Mouse (Mus musculus) kidney, adult 2 months (tissue): ENCODE measurements at regions not wholly inside any gene's neighbourhood (a gene's known extent, or its start where the extent isn't known, plus 50 kb on each side); places are given as distances from the start of the nearest gene placed in this dataset.
A peak's percentile ranks its signal among the peaks of the same experiment; 100 is the strongest.

Experiments
- DNase-seq: peaks from one replicate; pipeline ENCODE4 v3.0.0; 2021
- H3K27ac ChIP-seq: fragments of 200-500 bp; 2 replicates; pipeline ENCODE4 v1.5.1; 2012; ENCODE audit warnings: low read depth, low read length, control low read depth, inconsistent platforms; ENCODE audit not compliant: insufficient read depth
- H3K27me3 ChIP-seq: fragments of 200-500 bp; replicated peaks from 2 replicates; pipeline ENCODE4 v1.6.1; 2012; ENCODE audit warnings: mild to moderate bottlenecking, moderate library complexity, low read length, inconsistent platforms; ENCODE audit not compliant: control insufficient read depth, insufficient read depth
- H3K36me3 ChIP-seq: fragments of 200-500 bp; 2 replicates; pipeline ENCODE4 v1.6.1; 2012; ENCODE audit warnings: mild to moderate bottlenecking, moderate library complexity, low read length, inconsistent platforms; ENCODE audit not compliant: control insufficient read depth, insufficient read depth
- H3K4me1 ChIP-seq: fragments of 200-500 bp; 2 replicates; pipeline ENCODE4 v1.6.1; 2011; ENCODE audit warnings: low read length; ENCODE audit not compliant: control insufficient read depth, insufficient read depth
- H3K4me3 ChIP-seq: fragments of 200-500 bp; 2 replicates; pipeline ENCODE4 v1.5.1; 2011; ENCODE audit warnings: mild to moderate bottlenecking, low read depth, low read length, control low read depth; ENCODE audit not compliant: insufficient read depth
- CTCF ChIP-seq: fragments of 200-500 bp; conservative IDR thresholded peaks from 2 replicates; pipeline ENCODE4 v1.5.1; 2011; ENCODE audit warnings: low read depth, mild to moderate bottlenecking, control low read depth, low read length, moderate library complexity, mixed read lengths; ENCODE audit not compliant: insufficient read depth, insufficient read length
- POLR2A ChIP-seq: fragments of 200-500 bp; IDR thresholded peaks from one replicate; pipeline ENCODE4 v1.6.1; 2011; ENCODE audit warnings: low read depth, low read length, control low read depth
- WGBS: fragments of 180-500 bp; shearing (Covaris S2); methylation state at CpG from one replicate; pipeline ENCODE4 v1.1.7; 2018; 5-methylcytosine and 5-hydroxymethylcytosine counted together

GRCm38 (mm10) chr1:61302570-61303071 is 324.9 kb downstream of the Icos start:
- H3K36me3 ChIP-seq = no peaks in the 10 kb centered on the region
- H3K4me3 ChIP-seq = no peak overlapping the region
- H3K27ac ChIP-seq = no peak overlapping the region
- 88% methylated on average over 8 of the region's 8 CpGs for WGBS
- no peak for TF ChIP-seq POLR2A
- no peaks in the 10 kb centered on the region; the same call in 1 of the 2 replicates for H3K27me3 ChIP-seq
- no peaks in the 10 kb centered on the region for H3K4me1 ChIP-seq
- no peak for DNase-seq

DNA sequence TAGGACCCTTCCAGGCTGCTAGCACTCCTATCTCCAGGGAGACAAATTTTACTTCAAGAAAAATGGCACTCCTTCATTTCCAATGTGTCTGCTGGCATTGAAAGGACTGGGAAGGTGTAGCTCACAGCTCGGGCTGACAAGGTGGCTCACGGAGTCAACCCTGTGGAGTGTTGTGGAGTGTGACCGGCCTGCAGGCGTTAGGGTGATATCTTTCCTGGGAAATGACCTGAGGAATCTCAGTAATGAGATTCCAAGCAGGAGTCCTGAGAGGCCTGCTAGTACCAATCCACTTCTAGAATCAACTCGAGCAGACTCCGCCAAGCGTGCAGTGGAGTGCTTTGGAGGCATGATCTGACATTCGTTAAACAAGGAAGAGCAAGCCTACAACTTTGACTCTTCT is 328.6 kb downstream of the Icos start:
- 63% methylated on average over 8 of the region's 8 CpGs for WGBS
- H3K27me3 ChIP-seq = no peaks in the 10 kb centered on the region; the same call in 1 of the 2 replicates
- no peaks in the 10 kb centered on the region for H3K36me3 ChIP-seq
- no peaks in the 10 kb centered on the region for H3K4me1 ChIP-seq
- TF ChIP-seq CTCF (no peak), POLR2A (no peak)
- H3K27ac ChIP-seq = no peak overlapping the region
- no peak overlapping the region for H3K4me3 ChIP-seq
- no peak for DNase-seq

DNA sequence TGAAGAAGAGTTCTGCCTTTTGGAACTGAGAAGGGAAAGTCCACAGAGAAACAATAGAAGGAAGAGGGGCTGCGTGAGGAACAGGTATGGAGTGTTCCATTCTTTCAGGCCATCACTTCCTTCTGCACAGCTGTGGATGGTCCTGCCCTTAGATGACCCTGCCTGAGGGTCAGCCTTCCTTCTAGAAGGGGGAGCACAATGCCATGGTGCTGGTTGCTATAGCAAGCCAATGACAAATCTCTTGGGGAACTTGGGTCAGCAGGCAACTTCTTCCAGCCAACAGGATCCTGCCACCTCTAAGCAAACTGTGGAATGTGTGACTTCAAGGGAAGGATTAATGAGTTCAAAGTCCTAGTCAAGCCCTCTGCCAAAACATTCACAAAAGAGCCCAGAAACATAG is 329.1 kb upstream of the Pard3b start:
- peak; percentile 44 for DNase-seq
- Histone ChIP-seq H3K4me1 (no peaks in the 10 kb centered on the region), H3K27me3 (no peaks in the 10 kb centered on the region; the same call in 1 of the 2 replicates), H3K27ac (no peak overlapping the region), H3K4me3 (no peak overlapping the region), H3K36me3 (no peaks in the 10 kb centered on the region)
- 74% methylated on average over 1 of the region's 1 CpGs for WGBS
- no peak for TF ChIP-seq CTCF
- TF ChIP-seq POLR2A = no peak

GRCm38 (mm10) chr1:61310063-61310760 is 328.4 kb upstream of the Pard3b start:
- TF ChIP-seq CTCF = no peak
- TF ChIP-seq POLR2A = no peak
- 84% methylated on average over 3 of the region's 3 CpGs for WGBS
- DNase-seq = no peak

GRCm38 (mm10) chr1:61310761-61311090 is 327.9 kb upstream of the Pard3b start:
- no peaks in the 10 kb centered on the region for H3K36me3 ChIP-seq
- 57% methylated on average over 2 of the region's 2 CpGs for WGBS
- no peak overlapping the region for H3K4me3 ChIP-seq
- H3K27ac ChIP-seq = no peak overlapping the region
- no peak for DNase-seq
- no peaks in the 10 kb centered on the region; the same call in 1 of the 2 replicates for H3K27me3 ChIP-seq
- no peaks in the 10 kb centered on the region for H3K4me1 ChIP-seq
- TF ChIP-seq POLR2A (no peak), CTCF (no peak)

More at GRCm38 (mm10) chr1:61310063-61310760, 328.4 kb upstream of the Pard3b start:
- no peak overlapping the region for H3K27ac ChIP-seq
- H3K36me3 ChIP-seq = no peaks in the 10 kb centered on the region
- no peaks in the 10 kb centered on the region for H3K4me1 ChIP-seq
- no peak overlapping the region for H3K4me3 ChIP-seq
- H3K27me3 ChIP-seq = no peaks in the 10 kb centered on the region; the same call in 1 of the 2 replicates

- Histone ChIP-seq H3K27me3 (no peaks in the 10 kb centered on the region), H3K4me1 (no peaks in the 10 kb centered on the region), H3K4me3 (no peak overlapping the region), H3K27ac (no peak overlapping the region), H3K36me3 (no peaks in the 10 kb centered on the region)
- no peak for DNase-seq
- TF ChIP-seq POLR2A (no peak), CTCF (no peak)
- WGBS = 98% methylated on average over 4 of the region's 4 CpGs
These were observed 325.4 kb upstream of the Pard3b start for GRCm38 (mm10) chr1:61313196-61313595.

- no peaks in the 10 kb centered on the region for H3K27me3 ChIP-seq
- no peak overlapping the region for H3K4me3 ChIP-seq
- WGBS = 90% methylated on average over 4 of the region's 4 CpGs
- no peak overlapping the region for H3K27ac ChIP-seq
- no peaks in the 10 kb centered on the region for H3K36me3 ChIP-seq
- no peak for DNase-seq
- no peaks in the 10 kb centered on the region for H3K4me1 ChIP-seq
- TF ChIP-seq CTCF (no peak), POLR2A (no peak)
These were observed 322.4 kb upstream of the Pard3b start for GRCm38 (mm10) chr1:61316261-61316660.
